Mouse (Mus musculus): ENCODE data around the gene Stub1. TPM values are rescaled to one million over a fixed set of nuclear protein-coding genes. Genes with fewer than 3 reads are reported as not detected.

Gene Stub1
- polyA plus RNA-seq, 1 experiment from 2014 or later: 314 TPM

Small RNA genes within 50 kb of the gene (microRNA-seq; reads per million reads assigned to microRNA genes)
- gene Mir3082 (not detected), gene Mir6966 (not detected)

Other genes starting within 250 kb of the Stub1 start
- gene Gng13, start 116.2 kb downstream of the Stub1 start, polyA plus RNA-seq (2015; fragmentation: Nextera tagmentation; extraction: Ambion mirVana): 0.85 and 1.0 TPM in 2 replicates
- gene Chtf18, start 106.0 kb downstream of the Stub1 start, polyA plus RNA-seq (2015; fragmentation: Nextera tagmentation; extraction: Ambion mirVana): 22.9 and 25.1 TPM in 2 replicates
- 17.5 and 18.9 TPM in 2 replicates for gene Rpusd1, start 105.7 kb downstream of the Stub1 start, polyA plus RNA-seq (2015; fragmentation: Nextera tagmentation; extraction: Ambion mirVana)
- gene Mslnl, start 97.4 kb downstream of the Stub1 start, polyA plus RNA-seq (2015; fragmentation: Nextera tagmentation; extraction: Ambion mirVana): 0.05 and 0.14 TPM in 2 replicates
- 77.0 and 104 TPM in 2 replicates for gene Msln, start 79.0 kb downstream of the Stub1 start, polyA plus RNA-seq (2015; fragmentation: Nextera tagmentation; extraction: Ambion mirVana)
- gene Narfl, start 59.6 kb downstream of the Stub1 start, polyA plus RNA-seq (2015; fragmentation: Nextera tagmentation; extraction: Ambion mirVana): 28.3 and 28.6 TPM in 2 replicates
- gene Haghl, start 47.7 kb downstream of the Stub1 start, polyA plus RNA-seq (2015; fragmentation: Nextera tagmentation; extraction: Ambion mirVana): 49.8 and 54.2 TPM in 2 replicates
- 0.12 TPM in 1 of 2 replicates, not detected in the other for gene Ccdc78, start 46.8 kb downstream of the Stub1 start, polyA plus RNA-seq (2015; fragmentation: Nextera tagmentation; extraction: Ambion mirVana)
- 96.9 and 102 TPM in 2 replicates for gene Fam173a, start 40.5 kb downstream of the Stub1 start, polyA plus RNA-seq (2015; fragmentation: Nextera tagmentation; extraction: Ambion mirVana)
- gene AC134908.4, start 37.7 kb downstream of the Stub1 start, polyA plus RNA-seq (2015; fragmentation: Nextera tagmentation; extraction: Ambion mirVana): 1.2 TPM in 1 of 2 replicates, not detected in the other
- 25.4 and 28.0 TPM in 2 replicates for gene Metrn, start 36.3 kb downstream of the Stub1 start, polyA plus RNA-seq (2015; fragmentation: Nextera tagmentation; extraction: Ambion mirVana)
- 2.6 and 2.8 TPM in 2 replicates for gene Fbxl16, start 24.3 kb downstream of the Stub1 start, polyA plus RNA-seq (2015; fragmentation: Nextera tagmentation; extraction: Ambion mirVana)
- 24.7 and 28.6 TPM in 2 replicates for gene Wdr24, start 9.8 kb downstream of the Stub1 start, polyA plus RNA-seq (2015; fragmentation: Nextera tagmentation; extraction: Ambion mirVana)
- 56.7 and 58.1 TPM in 2 replicates for gene Jmjd8, start 4.5 kb downstream of the Stub1 start, polyA plus RNA-seq (2015; fragmentation: Nextera tagmentation; extraction: Ambion mirVana)
- gene Rhbdl1, start 3.9 kb upstream of the Stub1 start, polyA plus RNA-seq (2015; fragmentation: Nextera tagmentation; extraction: Ambion mirVana): 2.5 and 2.8 TPM in 2 replicates
- gene Gm20683, start 8.4 kb upstream of the Stub1 start, polyA plus RNA-seq (2015; fragmentation: Nextera tagmentation; extraction: Ambion mirVana): 2.7 and 3.4 TPM in 2 replicates
- gene Rhot2, start 11.4 kb upstream of the Stub1 start, polyA plus RNA-seq (2015; fragmentation: Nextera tagmentation; extraction: Ambion mirVana): 22.4 and 23.5 TPM in 2 replicates
- gene Wdr90, start 28.1 kb upstream of the Stub1 start, polyA plus RNA-seq (2015; fragmentation: Nextera tagmentation; extraction: Ambion mirVana): 20.9 and 22.1 TPM in 2 replicates
- 41.5 and 49.4 TPM in 2 replicates for gene Mcrip2, start 35.4 kb upstream of the Stub1 start, polyA plus RNA-seq (2015; fragmentation: Nextera tagmentation; extraction: Ambion mirVana)
- 57.1 and 63.8 TPM in 2 replicates for gene Mettl26, start 41.7 kb upstream of the Stub1 start, polyA plus RNA-seq (2015; fragmentation: Nextera tagmentation; extraction: Ambion mirVana)
- gene Wfikkn1, start 47.5 kb upstream of the Stub1 start, polyA plus RNA-seq (2015; fragmentation: Nextera tagmentation; extraction: Ambion mirVana): 0.42 and 0.56 TPM in 2 replicates
- 26.3 and 27.7 TPM in 2 replicates for gene Rab40c, start 86.3 kb upstream of the Stub1 start, polyA plus RNA-seq (2015; fragmentation: Nextera tagmentation; extraction: Ambion mirVana)
- 57.2 and 62.0 TPM in 2 replicates for gene Pigq, start 111.5 kb upstream of the Stub1 start, polyA plus RNA-seq (2015; fragmentation: Nextera tagmentation; extraction: Ambion mirVana)
- 0.12 and 0.66 TPM in 2 replicates for gene Nhlrc4, start 111.6 kb upstream of the Stub1 start, polyA plus RNA-seq (2015; fragmentation: Nextera tagmentation; extraction: Ambion mirVana)
- 0.11 and 0.31 TPM in 2 replicates for gene A930017K11Rik, start 119.2 kb upstream of the Stub1 start, polyA plus RNA-seq (2015; fragmentation: Nextera tagmentation; extraction: Ambion mirVana)
- gene Capn15, start 152.4 kb upstream of the Stub1 start, polyA plus RNA-seq (2015; fragmentation: Nextera tagmentation; extraction: Ambion mirVana): 21.6 and 23.3 TPM in 2 replicates
- gene Rab11fip3, start 236.2 kb upstream of the Stub1 start, polyA plus RNA-seq (2015; fragmentation: Nextera tagmentation; extraction: Ambion mirVana): 6.0 and 6.9 TPM in 2 replicates

Data from stomach, embryonic 16.5 days (tissue).